Mouse (Mus musculus) CH12.LX (cell line): ENCODE data around the gene Trmt112.
A peak's percentile ranks its signal among the peaks of the same experiment; 100 is the strongest.

ENCODE experiments used
- POLR2A ChIP-seq: IDR thresholded peaks from 2 replicates; pipeline ENCODE4 v1.6.1; 2011; ENCODE audit warnings: low read depth, mild to moderate bottlenecking, improper control_type of control experiment, low read length
- ZKSCAN1 ChIP-seq: IDR thresholded peaks from 2 replicates; pipeline ENCODE4 v1.6.1; 2012; ENCODE audit warnings: low read depth, inconsistent platforms, low read length, improper control_type of control experiment, borderline replicate concordance

- TF ChIP-seq POLR2A (peak; percentile 64), ZKSCAN1 (no peak)
These were observed 12.4 kb downstream of the Trmt112 start, which contains the start of gene Esrra for GRCm38 (mm10) chr19:6921647-6922567.
